Mouse (Mus musculus) heart, embryonic 11.5 days (tissue): ENCODE measurements around the gene Fkbp15. TPM values are rescaled to one million over a fixed set of nuclear protein-coding genes. Genes with fewer than 3 reads are reported as not detected.

Experiments
- ATAC-seq: fragments of 200-750 bp; cut with Nextera tagmentation; replicated peaks from 2 replicates; pipeline ENCODE4 v1.8.0; 2017; ENCODE audit warnings: moderate library complexity; ENCODE audit not compliant: insufficient number of reproducible peaks, low FRiP score, low TSS enrichment
- H3K27ac ChIP-seq: fragments of 300-500 bp; sonication (generic); 2 replicates; pipeline ENCODE4 v1.5.1; 2014; ENCODE audit warnings: mild to moderate bottlenecking, low read depth, low read length
- H3K27me3 ChIP-seq: fragments of 300-500 bp; sonication (generic); 2 replicates; pipeline ENCODE4 v1.6.1; 2014; ENCODE audit warnings: mild to moderate bottlenecking, low read length, mixed read lengths; ENCODE audit not compliant: control insufficient read depth, insufficient read depth
- H3K36me3 ChIP-seq: fragments of 300-500 bp; sonication (generic); 2 replicates; pipeline ENCODE4 v1.6.1; 2014; ENCODE audit warnings: mild to moderate bottlenecking, low read length, moderate library complexity, mixed read lengths; ENCODE audit not compliant: control insufficient read depth, insufficient read depth
- H3K4me1 ChIP-seq: fragments of 300-500 bp; sonication (generic); 2 replicates; pipeline ENCODE4 v1.6.1; 2014; ENCODE audit warnings: low read length; ENCODE audit not compliant: control insufficient read depth, insufficient read depth
- H3K4me2 ChIP-seq: fragments of 300-500 bp; sonication (generic); 2 replicates; pipeline ENCODE4 v1.6.1; 2014; ENCODE audit warnings: mild to moderate bottlenecking, moderate library complexity
- H3K4me3 ChIP-seq: fragments of 300-500 bp; sonication (generic); 2 replicates; pipeline ENCODE4 v1.5.1; 2014; ENCODE audit warnings: low read depth, low read length
- H3K9ac ChIP-seq: fragments of 300-500 bp; sonication (generic); 2 replicates; pipeline ENCODE4 v1.6.1; 2014; ENCODE audit warnings: mild to moderate bottlenecking, low read depth, low read length, moderate library complexity
- H3K9me3 ChIP-seq: fragments of 300-500 bp; sonication (generic); replicated peaks from 2 replicates; pipeline ENCODE4 v1.6.1; 2016; ENCODE audit warnings: low read length; ENCODE audit not compliant: control insufficient read depth
- WGBS: fragments of 180-500 bp; shearing (Covaris S2); extraction: QIAGEN DNeasy Blood & Tissue Kit; methylation state at CpG from one replicate; pipeline ENCODE4 v1.1.7; 2014; ENCODE audit not compliant: insufficient replicate concordance; 5-methylcytosine and 5-hydroxymethylcytosine counted together
- polyA plus RNA-seq: library from polyadenylated mRNA; unstranded; fragments of >200 nt; fragmentation: Nextera tagmentation; extraction: Ambion mirVana; gene quantifications from 2 replicates; pipeline ENCODE4 v1.2.1, GENCODE M21; 2014

Gene Fkbp15
- polyA plus RNA-seq, 1 experiment from 2014 or later: 15.9 TPM

- peaks cover 23% of the 10 kb centered on the region for H3K36me3 ChIP-seq
- no peaks in the 10 kb centered on the region for H3K27me3 ChIP-seq
- ATAC-seq: no peak
- no peak overlapping the region for H3K9ac ChIP-seq
- no peaks in the 10 kb centered on the region for H3K4me1 ChIP-seq
- H3K27ac ChIP-seq: no peak overlapping the region
- 76% methylated on average over 1 of the region's 1 CpGs for WGBS
- H3K4me2 ChIP-seq: no peak overlapping the region
- H3K4me3 ChIP-seq: no peak overlapping the region
- no peaks in the 10 kb centered on the region for H3K9me3 ChIP-seq
Measured at GRCm38 (mm10) chr4:62303288-62303687, 57.1 kb downstream of the Fkbp15 start.

- no peak overlapping the region for H3K4me3 ChIP-seq
- peaks cover 23% of the 10 kb centered on the region for H3K36me3 ChIP-seq
- 35% methylated on average over 2 of the region's 2 CpGs for WGBS
Measured at GRCm38 (mm10) chr4:62302795-62303194, 57.6 kb downstream of the Fkbp15 start.

GRCm38 (mm10) chr4:62300001-62300400 is 60.3 kb downstream of the Fkbp15 start:
- Histone ChIP-seq H3K27me3 (no peaks in the 10 kb centered on the region), H3K4me2 (no peak overlapping the region), H3K9me3 (no peaks in the 10 kb centered on the region), H3K4me3 (no peak overlapping the region), H3K4me1 (no peaks in the 10 kb centered on the region), H3K36me3 (peaks cover 23% of the 10 kb centered on the region), H3K27ac (no peak overlapping the region), H3K9ac (no peak overlapping the region)
- WGBS: 88% methylated on average over 2 of the region's 2 CpGs
- ATAC-seq: no peak

More at GRCm38 (mm10) chr4:62302795-62303194, 57.6 kb downstream of the Fkbp15 start:
- no peak for ATAC-seq
- Histone ChIP-seq H3K27me3 (no peaks in the 10 kb centered on the region), H3K27ac (no peak overlapping the region), H3K4me2 (no peak overlapping the region), H3K9me3 (no peaks in the 10 kb centered on the region), H3K4me1 (no peaks in the 10 kb centered on the region), H3K9ac (no peak overlapping the region)

DNA sequence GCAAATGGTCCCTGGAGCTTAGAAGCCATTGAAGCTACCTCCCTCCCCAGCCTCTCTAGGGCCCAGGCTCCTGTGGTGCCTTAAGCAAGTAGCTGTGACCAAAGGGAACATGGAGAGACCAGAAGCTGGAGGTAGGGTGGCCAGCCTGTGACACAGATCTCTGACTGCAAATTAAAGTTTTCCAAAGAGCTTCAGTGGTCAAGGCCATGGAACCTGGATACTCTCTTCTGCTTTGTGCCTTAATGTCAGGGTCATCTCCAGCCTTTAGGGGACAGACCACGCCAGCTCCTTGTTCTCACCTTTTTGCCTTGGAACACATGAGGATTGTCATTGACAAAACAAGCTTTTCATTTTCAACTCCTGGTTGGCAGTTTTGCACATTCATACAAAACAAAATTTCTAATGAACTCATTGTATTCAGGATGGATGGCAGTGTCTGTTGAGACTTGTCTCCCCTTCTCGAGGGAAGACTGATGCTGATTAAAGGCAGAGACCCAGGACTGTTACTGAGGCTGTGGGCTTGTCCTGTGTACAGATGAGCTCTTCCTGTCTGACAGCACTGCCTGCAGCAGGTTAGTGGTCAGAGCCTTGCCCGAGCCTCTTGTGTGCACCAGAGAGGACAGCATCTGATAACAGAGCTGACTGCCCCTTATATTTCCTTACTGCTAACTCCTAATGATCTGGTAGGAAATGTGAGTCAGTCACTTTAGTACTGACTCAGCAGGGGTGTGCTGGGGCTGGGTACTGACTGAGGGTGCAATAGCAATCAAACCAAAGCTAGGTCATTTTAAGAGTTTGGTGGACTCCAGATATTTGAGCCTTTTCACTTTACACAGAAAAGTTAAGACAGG is 62.8 kb downstream of the Fkbp15 start:
- H3K36me3 ChIP-seq: peaks cover 12% of the 10 kb centered on the region
- ATAC-seq: no peak

GRCm38 (mm10) chr4:62294741-62295140 is 65.6 kb downstream of the Fkbp15 start:
- 100% methylated on average over 1 of the region's 1 CpGs for WGBS
- ATAC-seq: no peak
- H3K36me3 ChIP-seq: peaks cover 9% of the 10 kb centered on the region

More for the DNA sequence above, 62.8 kb downstream of the Fkbp15 start:
- Histone ChIP-seq H3K4me2 (no peak overlapping the region), H3K4me1 (no peaks in the 10 kb centered on the region), H3K27me3 (no peaks in the 10 kb centered on the region), H3K9ac (no peak overlapping the region), H3K4me3 (no peak overlapping the region), H3K9me3 (no peaks in the 10 kb centered on the region), H3K27ac (no peak overlapping the region)
- WGBS: 75% methylated on average over 3 of the region's 3 CpGs

DNA sequence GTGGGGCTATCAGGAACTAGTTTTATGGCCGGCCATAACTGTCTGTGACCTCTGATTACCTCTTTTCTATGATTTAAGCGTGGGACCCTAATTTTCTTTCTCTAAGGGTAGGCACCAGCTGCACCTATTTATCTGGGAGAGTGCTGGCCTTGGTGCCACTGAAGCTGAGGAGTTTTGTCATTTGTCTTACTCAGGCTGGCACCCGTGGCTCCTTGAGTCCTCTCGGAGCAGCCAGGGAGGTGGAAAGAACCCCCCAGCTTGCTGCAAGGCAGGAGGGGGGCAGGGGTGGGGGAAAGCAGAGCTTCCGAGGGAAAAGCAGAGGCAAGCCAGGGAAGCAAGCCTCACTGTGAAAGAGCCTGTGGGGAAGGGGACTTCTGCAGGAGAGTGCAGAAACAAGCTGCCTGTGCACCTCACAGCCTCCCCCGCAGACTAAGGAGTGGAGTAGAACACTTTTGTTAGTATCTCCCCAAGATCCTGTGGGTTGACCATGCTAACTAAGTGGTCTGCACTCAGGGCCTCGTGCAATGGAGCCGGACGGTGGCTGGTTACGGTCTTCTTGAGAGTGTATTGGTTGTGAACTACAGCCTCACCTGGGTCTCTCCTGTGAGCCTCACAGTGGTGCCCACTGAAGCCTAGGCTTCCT is 67.0 kb downstream of the Fkbp15 start:
- H3K9ac ChIP-seq: no peak overlapping the region
- H3K27ac ChIP-seq: no peak overlapping the region
- no peaks in the 10 kb centered on the region for H3K9me3 ChIP-seq
- H3K4me2 ChIP-seq: no peak overlapping the region
- 0 out of 2 replicates have a peak, but pooled peaks cover 2% of the 10 kb centered on the region for H3K36me3 ChIP-seq
- no peaks in the 10 kb centered on the region for H3K4me1 ChIP-seq
- WGBS: 66% methylated on average over 10 of the region's 10 CpGs
- no peak overlapping the region for H3K4me3 ChIP-seq
- ATAC-seq: no peak
- no peaks in the 10 kb centered on the region for H3K27me3 ChIP-seq

More at GRCm38 (mm10) chr4:62294741-62295140, 65.6 kb downstream of the Fkbp15 start:
- Histone ChIP-seq H3K4me1 (no peaks in the 10 kb centered on the region), H3K27ac (no peak overlapping the region), H3K27me3 (no peaks in the 10 kb centered on the region), H3K4me2 (no peak overlapping the region), H3K9me3 (no peaks in the 10 kb centered on the region), H3K9ac (no peak overlapping the region), H3K4me3 (no peak overlapping the region)

- 79% methylated on average over 8 of the region's 8 CpGs for WGBS
- no peak overlapping the region for H3K4me2 ChIP-seq
- no peak overlapping the region for H3K9ac ChIP-seq
- no peak for ATAC-seq
- H3K27me3 ChIP-seq: no peaks in the 10 kb centered on the region
- no peaks in the 10 kb centered on the region for H3K9me3 ChIP-seq
- H3K4me1 ChIP-seq: peaks cover 5% of the 10 kb centered on the region
- no peak overlapping the region for H3K4me3 ChIP-seq
- 0 out of 2 replicates have a peak, but pooled peaks cover 2% of the 10 kb centered on the region for H3K36me3 ChIP-seq
- no peak overlapping the region for H3K27ac ChIP-seq
Measured at GRCm38 (mm10) chr4:62292461-62293180, 67.7 kb downstream of the Fkbp15 start.

- Histone ChIP-seq H3K9me3 (no peaks in the 10 kb centered on the region), H3K27ac (no peak overlapping the region), H3K4me3 (no peak overlapping the region), H3K27me3 (no peaks in the 10 kb centered on the region), H3K4me1 (peaks cover 8% of the 10 kb centered on the region), H3K36me3 (no peaks in the 10 kb centered on the region), H3K9ac (no peak overlapping the region), H3K4me2 (no peak overlapping the region)
- WGBS: 87% methylated on average over 9 of the region's 9 CpGs
- ATAC-seq: no peak
Measured at GRCm38 (mm10) chr4:62290816-62291505, 69.4 kb downstream of the Fkbp15 start.
